Mouse (Mus musculus) kidney, postnatal 25 days (tissue): ENCODE measurements at regions not wholly inside any gene's neighbourhood (a gene's known extent, or its start where the extent isn't known, plus 50 kb on each side); places are given as distances from the start of the nearest gene placed in this dataset.
A peak's percentile ranks its signal among the peaks of the same experiment; 100 is the strongest.

ENCODE experiments used
- DNase-seq, 2 experiments: peaks; one replicate each; pipeline ENCODE4 v3.0.0; 2021; ENCODE audit warnings: mixed read lengths in 2 of 2

DNA sequence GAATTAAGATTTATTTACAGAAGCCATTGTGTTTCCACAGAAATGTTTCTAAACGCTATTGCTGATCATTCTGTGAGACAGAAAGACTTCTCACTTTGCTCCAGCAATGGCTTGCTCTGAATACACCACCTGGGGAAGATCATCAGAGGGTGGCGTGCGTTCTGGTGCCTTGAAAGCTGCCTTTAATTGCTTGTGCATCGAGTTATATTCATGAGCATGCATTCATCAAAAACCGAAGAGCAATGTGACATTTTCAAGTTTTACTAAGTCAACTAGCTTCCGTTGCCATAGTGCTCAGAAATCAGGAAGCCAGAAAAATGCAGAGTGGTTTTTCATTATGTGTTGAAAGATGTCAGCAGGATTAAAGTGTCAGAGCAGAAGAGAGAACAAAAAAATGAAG, 85.0 kb upstream of the Pcdh18 start:
- DNase-seq: no peak

DNA sequence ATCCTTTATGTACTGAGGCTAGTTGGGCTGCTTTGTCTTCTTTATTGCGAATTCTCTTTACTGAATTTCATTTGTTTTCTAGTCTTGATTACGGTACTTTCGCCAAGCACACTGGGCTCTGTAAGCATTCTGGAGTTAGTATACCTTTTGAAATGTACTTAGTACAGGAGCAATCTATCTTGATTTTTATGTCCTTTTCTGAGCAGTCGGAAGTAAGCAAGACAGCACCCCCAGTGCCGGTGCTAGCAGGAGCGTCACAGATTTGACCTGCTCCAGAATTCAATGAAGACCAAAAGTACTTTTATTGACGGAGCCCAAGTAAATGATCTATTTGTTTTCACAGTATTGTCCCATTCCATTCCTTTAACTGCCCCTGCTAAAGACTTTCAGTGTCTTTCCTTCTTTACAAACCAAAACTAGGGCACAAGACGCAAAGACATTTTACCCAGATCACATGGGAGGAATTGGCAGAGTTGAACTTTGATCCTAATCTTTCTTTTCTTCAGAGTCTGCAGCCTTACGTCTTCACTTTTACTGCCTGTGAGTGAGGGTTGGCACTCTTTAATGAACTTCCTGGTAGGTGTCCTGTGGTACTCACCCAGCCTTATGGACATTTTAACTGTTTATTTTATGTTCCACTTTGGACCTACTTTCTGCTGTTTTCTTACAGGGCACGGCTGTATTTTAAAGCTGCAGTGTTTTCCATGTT, 83.5 kb upstream of the Pcdh18 start:
- DNase-seq: no peak

DNA sequence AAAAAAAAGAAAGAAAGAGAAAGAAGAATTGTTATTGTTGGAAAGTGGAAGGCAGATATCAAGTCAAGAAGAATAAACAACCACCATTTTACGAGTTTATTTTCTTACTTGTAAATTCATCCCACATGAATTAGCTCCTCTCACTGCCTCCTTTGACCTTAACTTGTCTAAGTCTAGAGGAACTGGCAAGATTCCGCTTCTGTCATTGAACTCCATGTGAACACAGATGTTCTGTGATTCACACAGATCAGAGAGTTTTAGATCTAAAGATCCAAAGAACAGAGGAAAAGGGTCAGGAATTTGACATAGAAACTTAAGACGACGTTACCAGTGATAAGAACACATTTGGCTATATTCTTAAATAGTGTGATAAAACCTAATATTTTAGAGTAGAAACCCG, 57.3 kb upstream of the Pcdh18 start:
- DNase-seq: peak in 1 of 2 experiments; percentile 12

DNA sequence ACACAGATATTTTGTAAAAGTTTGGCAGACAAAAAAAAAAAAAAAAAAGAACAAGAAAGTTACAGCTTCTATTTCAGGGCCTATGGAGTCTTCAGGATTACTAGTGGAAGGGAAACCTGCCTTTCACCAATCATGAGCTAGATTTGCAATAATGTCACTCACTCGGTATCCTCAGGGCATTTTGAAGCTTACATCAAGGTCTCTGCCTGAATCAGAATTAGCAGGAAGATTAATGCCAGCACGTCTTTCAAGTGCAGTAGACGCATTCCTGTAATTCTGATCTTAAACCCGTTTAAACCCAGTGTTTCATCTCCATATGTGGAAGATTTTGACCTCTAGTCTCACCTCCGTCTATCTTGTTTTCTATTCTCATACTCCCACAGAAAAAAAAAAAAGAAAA, 50.6 kb upstream of the Pcdh18 start:
- DNase-seq: no peak

GRCm38 (mm10) chr3:49807280-49807679, 50.2 kb upstream of the Pcdh18 start:
- DNase-seq: no peak
